Mouse (Mus musculus): ENCODE results near the gene Pdia4.
"Not testable (repeated sequence)": the region's sequence is repeated elsewhere in the genome, so short reads cannot be mapped to it uniquely, and the experiment has no call there.

Pdia4 gene

DNA sequence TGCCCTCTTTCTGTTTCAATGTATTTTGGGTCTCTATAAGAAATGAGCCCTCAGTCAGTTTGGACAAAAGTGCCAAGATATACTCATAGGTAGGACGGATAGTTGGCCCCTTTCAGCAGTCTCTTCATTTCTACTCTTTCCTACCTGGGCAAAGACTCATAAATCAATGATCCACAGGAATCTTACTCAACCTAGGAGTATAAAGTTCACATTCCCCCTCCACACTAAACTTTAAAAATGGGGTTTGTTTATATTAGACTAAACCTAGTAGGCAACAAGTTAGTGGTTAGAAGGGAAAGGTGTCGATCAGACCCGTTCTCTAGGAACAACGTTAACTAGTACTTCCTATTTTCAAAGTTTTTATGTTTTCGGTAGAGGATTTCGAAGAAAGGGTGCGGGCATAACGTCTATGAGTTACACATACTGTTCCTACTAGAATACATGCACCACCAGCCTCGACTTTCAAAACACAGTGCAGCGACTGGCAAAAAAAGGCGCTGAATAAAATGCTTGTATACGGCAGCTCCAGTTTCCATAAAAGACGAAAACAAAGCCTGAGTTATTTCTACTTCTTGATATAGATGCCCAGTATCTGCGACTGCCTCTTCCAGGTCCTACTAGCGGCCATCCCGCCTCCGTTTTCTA, 837 bp downstream of the Pdia4 start:
- in situ Hi-C loops (cut with MboI; ENCODE audit: unreplicated experiment in 2 of 2), result no loop called here

DNA sequence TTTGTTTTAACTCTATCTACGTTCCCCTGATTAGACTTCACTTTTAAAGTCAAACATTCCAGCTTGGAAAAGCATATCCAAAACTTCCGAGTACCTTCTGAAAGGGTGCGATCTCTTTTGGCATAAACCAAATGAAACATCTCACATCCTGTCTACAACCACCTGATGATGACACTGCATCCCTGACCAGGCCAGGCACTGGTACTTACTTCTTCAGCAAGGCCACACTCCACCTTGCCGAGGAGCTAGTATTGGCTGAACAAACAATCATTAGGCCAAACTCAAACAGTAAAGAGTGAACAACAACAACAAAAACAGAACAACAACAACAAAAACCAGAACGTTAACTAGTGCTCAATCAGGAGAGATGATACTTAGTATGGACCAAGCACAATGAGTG, 1.9 kb downstream of the Pdia4 start:
- in situ Hi-C loops (cut with MboI; ENCODE audit: unreplicated experiment in 2 of 2), result no loop called here

DNA sequence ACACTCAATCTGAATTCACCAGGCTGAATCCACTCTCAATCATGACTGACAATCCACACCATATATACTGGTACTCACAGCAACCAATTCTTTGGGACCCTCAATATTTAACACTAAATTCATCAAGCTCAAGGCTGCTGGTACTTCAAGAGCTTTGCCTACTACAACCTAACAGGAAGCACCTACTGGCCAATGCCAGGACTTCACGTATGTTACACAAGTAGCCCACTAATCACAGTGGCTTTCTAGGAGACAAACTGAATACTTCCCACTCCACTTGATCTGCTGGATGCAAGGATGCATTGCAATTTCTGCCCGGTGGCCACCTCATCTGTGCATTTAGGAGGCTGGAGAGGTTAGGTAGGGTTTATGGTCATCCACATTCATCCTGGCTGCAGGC, 3.0 kb downstream of the Pdia4 start:
- in situ Hi-C loops (cut with MboI; ENCODE audit: unreplicated experiment in 2 of 2), result no loop called here

DNA sequence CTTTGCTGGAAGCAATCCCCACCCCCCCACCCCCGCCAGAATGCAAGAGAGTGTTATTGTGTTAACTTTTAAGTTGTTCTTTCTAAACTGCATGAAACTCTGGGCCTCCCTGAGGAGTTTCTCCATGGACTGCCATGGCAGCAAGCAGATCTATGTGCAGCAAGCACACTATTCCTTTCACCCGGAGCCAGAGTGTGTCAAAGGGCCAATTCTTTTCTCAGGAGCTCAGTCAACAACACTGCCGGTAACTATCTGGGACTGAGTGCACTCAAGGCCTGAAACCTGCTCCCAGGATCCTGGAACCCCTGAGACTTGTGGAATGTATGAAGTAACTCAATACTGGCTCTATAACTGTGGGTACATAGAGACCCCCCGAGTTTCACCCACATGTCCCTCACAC, 4.2 kb downstream of the Pdia4 start:
- in situ Hi-C loops (cut with MboI; ENCODE audit: unreplicated experiment in 2 of 2), result no loop called here

DNA sequence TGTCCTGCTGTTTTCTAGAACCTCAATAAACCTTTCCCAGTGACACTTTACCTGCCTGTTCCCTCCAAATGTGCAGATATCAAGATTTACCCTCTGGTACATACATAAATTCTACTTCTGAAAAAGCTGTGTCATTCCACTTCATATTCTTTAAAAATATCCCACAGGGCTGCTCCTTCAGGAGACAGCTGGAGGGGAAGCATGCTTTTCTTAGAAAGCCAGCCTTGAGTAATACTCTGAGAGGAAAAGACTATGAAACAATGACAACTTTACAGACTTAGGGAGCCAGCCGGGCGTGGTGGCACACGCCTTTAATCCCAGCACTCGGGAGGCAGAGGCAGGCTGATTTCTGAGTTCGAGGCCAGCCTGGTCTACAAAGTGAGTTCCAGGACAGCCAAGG, 4.7 kb downstream of the Pdia4 start:
- in situ Hi-C loops (cut with MboI; ENCODE audit: unreplicated experiment in 2 of 2), result no loop called here

DNA sequence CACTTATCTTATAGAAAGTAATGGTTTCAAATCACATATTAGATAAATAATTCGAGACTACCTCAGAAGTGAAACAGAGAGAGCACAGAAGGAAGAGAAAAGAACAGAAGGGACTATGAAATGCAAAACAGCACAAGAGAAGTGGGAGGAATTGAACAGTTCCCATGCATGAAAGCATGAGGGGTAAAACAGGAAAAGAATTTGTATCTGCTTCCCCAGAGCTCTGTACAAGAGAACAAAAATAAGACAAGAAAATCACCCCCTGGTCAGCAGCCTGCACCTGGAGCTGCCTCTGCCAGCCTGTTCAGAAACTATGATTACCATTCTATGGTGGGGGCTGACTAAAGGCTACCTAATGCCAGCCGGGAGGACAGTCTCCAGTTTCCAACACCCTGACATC, 5.8 kb downstream of the Pdia4 start:
- in situ Hi-C loops (cut with MboI; ENCODE audit: unreplicated experiment in 2 of 2), result no loop called here

DNA sequence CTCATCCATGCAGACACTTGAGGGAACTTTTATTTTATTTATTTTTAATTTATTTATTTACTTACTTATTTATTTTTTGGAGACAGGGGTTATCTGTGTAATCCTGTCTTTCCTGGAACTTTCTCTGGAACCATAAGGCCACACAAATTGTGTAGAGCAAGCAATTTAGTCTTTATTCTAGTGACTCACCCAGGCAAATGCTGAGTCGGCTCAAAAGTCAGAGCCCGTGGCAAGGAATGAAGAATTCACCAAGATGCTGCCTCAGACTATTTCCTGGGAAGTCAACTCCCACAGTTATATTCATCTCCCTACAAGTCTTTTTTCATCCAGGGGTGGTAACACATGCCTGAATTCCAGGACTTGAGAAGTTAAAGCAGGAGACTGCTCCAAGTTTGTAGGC, 7.7 kb downstream of the Pdia4 start:
- in situ Hi-C loops (cut with MboI; ENCODE audit: unreplicated experiment in 2 of 2), result no loop called here

DNA sequence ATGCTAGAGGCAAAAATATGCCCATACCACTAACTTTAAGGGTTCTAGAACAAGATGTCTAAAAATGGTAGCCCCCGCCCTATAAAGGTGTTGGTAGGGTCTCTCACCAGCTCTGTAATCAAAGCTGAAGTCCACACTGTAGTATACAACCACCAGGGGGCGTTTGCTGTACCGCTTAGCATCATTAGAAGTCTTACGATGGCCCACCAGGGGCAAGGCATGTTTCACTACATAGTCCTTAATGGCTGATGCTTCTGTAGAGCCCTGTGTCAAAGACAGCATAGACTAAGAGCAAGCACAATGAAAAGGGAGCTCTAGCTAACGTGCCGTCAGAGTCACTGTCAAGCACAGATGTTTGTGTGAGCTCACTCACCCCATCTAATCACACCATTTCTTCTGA, 14.2 kb downstream of the Pdia4 start:
- in situ Hi-C loops (cut with MboI; ENCODE audit: unreplicated experiment in 2 of 2), result loop anchor here in 1 of 2 experiments (10.0 kb wide), 1 partner anchor 176 kb away; no protein-coding TSS in a partner anchor

DNA sequence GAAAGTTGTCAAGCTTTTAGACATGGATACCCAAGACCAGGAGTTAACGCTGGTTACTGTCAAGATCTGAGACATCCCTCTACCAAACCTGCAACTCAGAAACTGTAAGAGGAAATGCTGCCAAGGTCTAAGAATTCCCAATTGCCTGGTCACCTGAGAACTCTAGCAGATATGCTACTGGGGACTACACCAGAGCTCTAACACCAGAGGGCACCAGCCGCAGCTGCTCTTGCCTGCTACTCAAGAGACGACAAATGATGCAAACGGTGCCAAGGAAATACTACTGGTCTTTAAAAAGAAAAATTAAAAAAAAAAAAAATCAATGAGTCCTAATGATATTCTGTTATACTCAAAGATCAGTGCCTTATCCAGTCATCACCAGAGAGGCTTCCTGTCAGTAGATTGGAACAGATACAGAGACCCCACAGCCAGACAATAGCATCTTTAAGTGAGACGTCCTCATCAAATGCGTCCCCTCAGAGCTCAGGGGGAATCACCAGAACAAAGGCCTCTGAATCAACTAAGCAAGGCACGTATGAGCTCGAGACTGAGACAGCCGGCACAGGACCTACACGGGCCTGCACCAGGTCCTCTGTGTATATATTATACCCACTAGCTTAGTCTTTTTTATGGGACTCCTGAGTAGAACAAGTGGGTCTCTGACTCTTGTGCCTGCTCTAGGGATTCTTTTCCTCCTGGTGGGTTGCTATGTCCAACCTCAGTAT, 19.0 kb downstream of the Pdia4 start:
- in situ Hi-C loops (cut with MboI; ENCODE audit: unreplicated experiment in 2 of 2), result loop anchor here (5.0 to 10.0 kb wide), 2 partner anchors 33 to 181 kb away; no protein-coding TSS in a partner anchor

DNA sequence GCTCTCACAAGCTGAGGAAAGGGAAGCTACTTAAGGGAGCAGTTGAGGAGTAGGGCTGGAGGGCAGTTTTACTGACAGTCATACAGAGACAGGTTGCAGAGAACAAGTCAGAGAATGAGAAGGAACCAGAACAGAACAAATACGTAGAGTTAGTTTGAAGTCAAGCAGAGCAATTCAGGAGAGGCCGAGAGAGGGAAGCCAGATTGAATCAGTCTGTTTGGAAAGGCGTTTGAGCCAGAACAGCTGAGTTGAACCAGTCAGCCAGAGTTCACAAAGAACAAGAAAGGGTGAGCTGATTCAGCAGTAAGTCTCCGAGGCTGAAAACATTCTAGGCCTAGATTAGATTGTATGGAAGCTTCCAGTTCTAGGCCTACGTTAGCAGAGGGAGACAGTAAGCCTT, 19.9 kb downstream of the Pdia4 start:
- in situ Hi-C loops (cut with MboI; ENCODE audit: unreplicated experiment in 2 of 2), result loop anchor here (5.0 to 10.0 kb wide), 2 partner anchors 34 to 182 kb away; no protein-coding TSS in a partner anchor

DNA sequence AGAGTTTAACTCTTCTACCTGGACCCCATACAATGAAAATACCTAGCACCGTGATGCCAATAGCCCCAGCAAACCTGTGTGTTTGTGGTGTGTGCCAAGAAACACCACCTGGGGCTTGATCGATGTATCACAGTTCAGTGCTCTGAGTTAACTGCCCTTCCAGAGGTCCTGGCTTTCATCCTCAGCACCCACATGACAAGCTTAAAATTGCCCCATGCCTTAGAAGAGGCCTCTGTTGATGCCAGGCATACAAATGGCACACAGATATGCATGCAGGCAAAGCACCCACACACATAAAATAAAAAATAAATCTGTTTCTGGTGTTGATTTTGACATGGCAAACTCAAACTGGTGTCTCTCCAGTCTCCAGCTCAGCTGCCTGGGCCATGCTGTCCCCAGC, 20.7 kb downstream of the Pdia4 start:
- in situ Hi-C loops (cut with MboI; ENCODE audit: unreplicated experiment in 2 of 2), result loop anchor here (5.0 to 10.0 kb wide), 2 partner anchors 35 to 182 kb away; no protein-coding TSS in a partner anchor

DNA sequence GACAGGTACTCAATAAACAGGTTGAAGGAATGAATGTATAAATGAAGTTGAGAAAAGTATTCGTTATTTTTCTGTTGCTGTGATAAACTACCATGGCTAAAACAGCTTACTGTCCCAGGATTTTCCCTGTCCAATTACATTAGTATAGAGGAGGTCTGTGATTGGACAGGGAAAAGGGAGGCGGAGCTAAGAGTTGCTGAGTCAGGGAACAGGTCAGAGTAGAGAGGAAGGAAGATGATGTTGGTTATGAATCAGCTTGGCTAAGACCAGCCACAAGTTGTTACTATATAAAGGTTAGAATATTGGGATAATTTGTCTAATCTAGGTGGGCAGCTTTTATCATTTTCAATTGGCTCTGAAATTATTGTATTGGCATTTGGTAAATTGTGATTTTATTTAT, 22.5 kb downstream of the Pdia4 start:
- in situ Hi-C loops (cut with MboI; ENCODE audit: unreplicated experiment in 2 of 2), result loop anchor here (5.0 to 10.0 kb wide), 2 partner anchors 37 to 184 kb away; no protein-coding TSS in a partner anchor

DNA sequence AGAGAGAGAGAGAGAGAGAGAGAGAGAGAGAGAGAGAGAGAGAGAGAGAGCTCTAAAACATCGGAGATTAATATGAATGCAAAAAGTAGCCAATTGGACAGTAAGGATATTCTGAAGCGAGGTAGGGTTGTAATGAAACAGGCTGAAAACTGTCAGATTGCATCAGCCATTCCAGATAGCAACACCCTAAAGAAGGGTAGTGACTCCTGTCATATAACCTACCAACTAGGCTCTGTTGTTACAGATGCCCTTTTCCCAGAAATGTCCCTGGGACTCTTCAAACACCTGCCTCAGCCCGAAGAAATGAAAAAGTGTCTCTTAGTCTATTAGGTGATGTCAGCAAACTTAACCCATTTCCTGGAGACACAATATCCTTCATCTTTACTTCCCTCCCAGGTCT, 24.4 kb downstream of the Pdia4 start:
- in situ Hi-C loops (cut with MboI; ENCODE audit: unreplicated experiment in 2 of 2), result loop anchor here in 1 of 2 experiments (10.0 kb wide), 2 partner anchors 256 to 286 kb away; partner anchors contain the start of gene Zfp777

DNA sequence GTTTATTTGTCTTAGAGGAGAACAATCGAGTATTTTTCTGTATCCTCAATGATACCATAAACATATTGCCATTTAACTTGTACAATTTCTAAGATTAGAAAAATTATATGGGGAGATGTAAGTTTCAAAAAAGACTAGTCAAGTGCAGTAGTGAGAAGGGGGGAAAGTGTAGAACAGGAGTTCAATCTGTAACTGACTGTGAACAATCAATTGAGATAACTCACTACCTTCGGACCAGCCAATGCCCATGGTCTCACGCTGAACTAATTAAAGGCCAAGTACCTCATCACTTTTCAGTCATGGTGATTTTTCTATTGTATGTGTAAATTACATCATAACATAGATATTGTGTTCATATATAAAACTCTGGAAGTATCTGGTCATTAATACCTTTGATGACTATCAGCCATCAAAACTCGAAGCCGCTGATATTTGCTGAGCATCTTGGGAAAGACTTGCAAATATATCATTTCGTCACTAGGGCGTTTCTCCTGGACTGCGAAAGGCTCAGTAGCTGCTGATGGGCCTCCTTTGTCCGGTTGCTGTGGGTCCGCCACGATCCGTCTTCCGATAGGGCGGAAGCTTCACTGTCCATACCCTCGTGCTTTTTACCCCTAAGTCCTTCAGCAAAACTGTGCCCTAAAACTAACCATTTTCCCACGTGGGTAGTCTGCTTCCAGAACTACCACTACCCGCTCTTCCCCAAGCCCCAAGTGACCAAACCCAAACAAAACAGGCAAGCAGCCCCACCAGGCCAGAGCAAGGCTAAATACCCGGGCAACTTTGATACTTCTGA, 25.1 kb downstream of the Pdia4 start:
- in situ Hi-C loops (cut with MboI; ENCODE audit: unreplicated experiment in 2 of 2), result loop anchor here in 1 of 2 experiments (10.0 kb wide), 2 partner anchors 257 to 287 kb away; partner anchors contain the start of gene Zfp777

DNA sequence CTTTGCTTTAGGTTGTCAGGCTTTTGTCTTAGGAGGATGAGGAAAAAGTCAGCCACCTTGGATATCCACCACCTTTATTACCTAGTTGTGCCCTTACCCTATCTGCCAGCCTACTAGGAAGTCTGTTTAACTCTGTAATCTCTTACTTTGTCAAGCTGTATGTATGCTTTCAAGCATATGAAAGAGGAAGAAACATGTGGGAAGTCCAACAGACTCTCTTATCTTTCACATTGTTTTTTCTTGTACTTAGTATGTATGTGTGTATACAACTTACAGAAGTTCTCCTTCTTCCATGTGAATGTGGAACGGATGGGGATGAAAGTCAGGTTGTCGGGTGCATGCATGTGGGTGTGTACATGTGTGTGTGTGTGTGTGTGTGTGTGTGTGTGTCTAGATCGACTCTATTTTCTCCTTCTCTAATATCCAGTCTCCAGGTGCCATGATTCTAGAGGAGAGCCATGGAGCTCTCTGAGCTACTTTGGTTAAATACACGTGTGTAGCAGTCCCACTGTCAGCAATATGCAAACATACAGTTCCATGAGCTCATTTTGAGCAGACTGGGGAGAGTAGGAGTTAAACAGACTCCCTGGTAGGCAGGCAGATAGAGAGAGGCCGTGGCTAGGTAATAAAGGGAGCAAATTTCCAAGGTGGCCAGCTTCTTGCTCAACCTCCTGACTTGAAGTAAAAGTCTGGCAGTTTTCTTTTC, 28.4 kb downstream of the Pdia4 start:
- in situ Hi-C loops (cut with MboI; ENCODE audit: unreplicated experiment in 2 of 2), result loop anchor here in 1 of 2 experiments (10.0 kb wide), 2 partner anchors 260 to 290 kb away; partner anchors contain the start of gene Zfp777

DNA sequence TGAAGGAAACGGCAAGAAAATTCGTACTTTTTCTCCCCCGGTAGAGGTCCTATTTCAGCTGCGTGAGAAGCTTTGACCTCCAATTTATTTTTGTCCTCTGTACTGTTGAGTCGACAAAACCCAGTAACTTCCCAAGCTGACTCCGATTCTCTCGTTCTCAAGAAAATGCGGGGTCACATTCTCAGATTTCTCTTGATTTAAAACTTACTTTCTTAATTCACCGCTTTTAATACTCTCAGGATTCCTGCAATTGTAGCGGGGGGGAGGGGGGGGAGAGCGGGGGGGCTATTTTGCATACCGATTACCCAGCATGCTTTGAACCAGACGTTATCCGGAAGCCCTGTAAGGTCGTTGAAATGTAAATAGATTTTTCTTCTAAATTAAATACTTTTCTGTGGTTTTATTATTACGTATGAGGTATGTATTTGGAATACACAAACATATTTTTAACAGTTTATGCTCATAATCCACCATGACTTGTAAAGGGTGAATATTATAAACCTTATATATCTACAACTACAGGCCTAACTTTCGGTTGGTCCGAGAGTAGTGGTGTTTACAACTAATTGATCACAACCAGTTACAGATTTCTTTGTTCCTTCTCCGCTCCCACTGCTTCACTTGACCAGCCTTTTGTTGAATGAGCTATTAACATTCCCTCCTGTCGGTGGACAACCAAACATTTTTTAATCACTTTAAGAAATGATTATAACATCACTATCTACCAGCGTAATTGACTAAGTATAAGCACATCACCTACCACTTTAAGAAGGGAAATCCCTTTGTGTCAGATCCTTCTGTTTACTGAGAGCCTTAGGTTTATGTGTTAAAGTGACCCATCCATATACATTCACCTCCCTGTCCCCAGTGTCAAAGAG, 31.9 kb downstream of the Pdia4 start:
- in situ Hi-C loops (cut with MboI; ENCODE audit: unreplicated experiment in 2 of 2), result loop anchor here in 1 of 2 experiments (10.0 kb wide), 2 partner anchors 263 to 293 kb away; partner anchors contain the start of gene Zfp777

DNA sequence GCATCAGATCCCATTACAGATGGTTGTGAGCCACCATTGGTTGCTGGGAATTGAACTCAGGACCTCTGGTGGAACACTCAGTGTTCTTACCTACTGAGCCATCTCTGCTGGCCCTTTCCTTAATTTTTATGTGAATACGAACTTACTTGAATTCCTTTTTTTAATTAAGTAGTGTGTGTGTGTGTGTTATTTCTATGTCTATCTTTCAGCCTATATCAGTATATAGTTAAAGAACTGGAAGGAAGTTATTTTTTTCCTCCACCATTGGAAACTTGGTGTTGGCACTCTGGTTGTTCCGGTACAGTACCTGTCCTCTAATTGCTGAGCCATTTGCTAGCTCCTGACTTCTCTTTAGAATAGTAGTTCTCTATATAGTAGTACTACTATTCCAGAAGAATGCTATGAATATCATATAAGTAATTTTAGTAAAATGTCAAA, 32.6 kb downstream of the Pdia4 start:
- in situ Hi-C loops (cut with MboI; ENCODE audit: unreplicated experiment in 2 of 2), result loop anchor here in 1 of 2 experiments (10.0 kb wide), 2 partner anchors 264 to 294 kb away; partner anchors contain the start of gene Zfp777

DNA sequence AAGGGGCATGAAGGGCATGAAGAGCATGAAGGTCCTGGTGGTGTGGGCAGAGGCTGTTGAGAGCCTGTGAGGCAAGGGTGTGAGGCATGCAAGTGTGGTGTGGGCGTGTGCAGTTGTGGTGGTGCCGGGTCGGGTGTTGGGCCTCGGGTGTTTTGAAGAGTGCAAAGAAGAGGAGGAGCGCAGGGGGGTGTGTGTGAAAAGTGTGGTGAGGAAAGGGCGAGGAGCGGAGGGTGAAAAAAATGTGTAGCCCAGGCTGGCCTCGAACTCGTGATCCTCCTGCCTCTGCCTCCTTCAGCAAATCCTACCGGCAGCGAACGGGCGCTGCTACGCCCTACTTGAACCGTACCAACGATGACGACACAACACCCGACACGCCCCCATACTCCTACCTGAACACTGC, 41.5 kb downstream of the Pdia4 start:
- in situ Hi-C loops (cut with MboI; ENCODE audit: unreplicated experiment in 2 of 2), result not testable (repeated sequence)

DNA sequence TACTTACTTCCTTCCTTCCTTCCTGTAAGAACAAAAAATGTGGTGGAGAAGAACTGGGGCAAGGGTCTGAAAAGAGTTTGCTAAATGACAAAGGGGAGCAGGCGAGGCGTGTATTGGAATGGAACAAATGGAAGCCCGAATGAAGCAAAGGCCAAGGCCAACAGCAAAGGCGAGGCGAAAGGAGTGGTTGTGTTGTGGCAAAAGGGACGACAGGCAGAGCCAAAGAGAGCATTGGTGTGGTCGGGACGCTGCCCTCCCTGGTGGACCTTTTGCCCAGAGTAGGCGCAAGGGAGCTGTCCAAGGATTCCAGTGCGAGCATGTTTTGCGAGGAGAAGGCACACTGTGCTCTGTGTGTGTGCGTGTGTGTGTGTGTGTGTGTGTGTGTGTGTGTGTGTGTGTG, 42.1 kb downstream of the Pdia4 start:
- in situ Hi-C loops (cut with MboI; ENCODE audit: unreplicated experiment in 2 of 2), result not testable (repeated sequence)

Data from v-Abl transformed pro-B cells (cell line).